Mouse (Mus musculus) intestine, embryonic 16.5 days (tissue): ENCODE data around the gene Mtfp1. TPM values are rescaled to one million over a fixed set of nuclear protein-coding genes. Genes with fewer than 3 reads are reported as not detected.

Experiments used
- ATAC-seq: fragments of 200-750 bp; cut with Nextera tagmentation; 2 replicates; pipeline ENCODE4 v1.8.0; 2017; ENCODE audit warnings: moderate TSS enrichment, moderate library complexity
- H3K27ac ChIP-seq: fragments of 300-500 bp; sonication (generic); 2 replicates; pipeline ENCODE4 v1.5.1; 2014; ENCODE audit warnings: mild to moderate bottlenecking, low read length
- H3K27me3 ChIP-seq: fragments of 300-500 bp; sonication (generic); replicated peaks from 2 replicates; pipeline ENCODE4 v1.6.1; 2014; ENCODE audit warnings: low read length, control low read depth, mixed read lengths; ENCODE audit not compliant: control insufficient read depth, insufficient read depth
- H3K36me3 ChIP-seq: fragments of 300-500 bp; sonication (generic); 2 replicates; pipeline ENCODE4 v1.6.1; 2014; ENCODE audit warnings: low read length, control low read depth; ENCODE audit not compliant: control insufficient read depth, insufficient read depth
- H3K4me1 ChIP-seq: fragments of 300-500 bp; sonication (generic); 2 replicates; pipeline ENCODE4 v1.6.1; 2014; ENCODE audit warnings: low read length, control low read depth, mixed read lengths; ENCODE audit not compliant: control insufficient read depth, insufficient read depth
- H3K4me2 ChIP-seq: fragments of 300-500 bp; sonication (generic); 2 replicates; pipeline ENCODE4 v1.6.1; 2014; ENCODE audit warnings: low read depth, low read length, control low read depth
- H3K4me3 ChIP-seq: fragments of 300-500 bp; sonication (generic); 2 replicates; pipeline ENCODE4 v1.5.1; 2014; ENCODE audit warnings: mild to moderate bottlenecking, low read length
- H3K9ac ChIP-seq: fragments of 300-500 bp; sonication (generic); 2 replicates; pipeline ENCODE4 v1.6.1; 2014; ENCODE audit warnings: low read depth, low read length
- H3K9me3 ChIP-seq: fragments of 300-500 bp; sonication (generic); 2 replicates; pipeline ENCODE4 v1.6.1; 2016; ENCODE audit warnings: low read length, control low read depth; ENCODE audit not compliant: control insufficient read depth
- WGBS: fragments of 180-500 bp; shearing (Covaris S2); extraction: QIAGEN DNeasy Blood & Tissue Kit; methylation state at CpG from one replicate; pipeline ENCODE4 v1.1.7; 2014; 5-methylcytosine and 5-hydroxymethylcytosine counted together
- polyA plus RNA-seq: library from polyadenylated mRNA; unstranded; fragments of >200 nt; fragmentation: Nextera tagmentation; extraction: Ambion mirVana; gene quantifications from 2 replicates; pipeline ENCODE4 v1.2.1, GENCODE M21; 2015

Mtfp1 gene
- polyA plus RNA-seq, 1 experiment from 2014 or later, result 41.6 TPM

GRCm38 (mm10) chr11:4096054-4096984 lies 1.1 kb upstream of the Mtfp1 start:
- Histone ChIP-seq H3K4me3 (peak overlapping the region; percentile 52), H3K9ac (peak overlapping the region; percentile 75), H3K36me3 (peaks cover 11% of the 10 kb centered on the region), H3K9me3 (0 out of 2 replicates have a peak, but pooled peaks cover 3% of the 10 kb centered on the region), H3K4me2 (peak overlapping the region; percentile 85), H3K27me3 (no peaks in the 10 kb centered on the region), H3K27ac (peak overlapping the region; percentile 80), H3K4me1 (peaks cover 16% of the 10 kb centered on the region)
- 3% methylated on average over 45 of the region's 45 CpGs for WGBS
- ATAC-seq, result peak; percentile 92

DNA sequence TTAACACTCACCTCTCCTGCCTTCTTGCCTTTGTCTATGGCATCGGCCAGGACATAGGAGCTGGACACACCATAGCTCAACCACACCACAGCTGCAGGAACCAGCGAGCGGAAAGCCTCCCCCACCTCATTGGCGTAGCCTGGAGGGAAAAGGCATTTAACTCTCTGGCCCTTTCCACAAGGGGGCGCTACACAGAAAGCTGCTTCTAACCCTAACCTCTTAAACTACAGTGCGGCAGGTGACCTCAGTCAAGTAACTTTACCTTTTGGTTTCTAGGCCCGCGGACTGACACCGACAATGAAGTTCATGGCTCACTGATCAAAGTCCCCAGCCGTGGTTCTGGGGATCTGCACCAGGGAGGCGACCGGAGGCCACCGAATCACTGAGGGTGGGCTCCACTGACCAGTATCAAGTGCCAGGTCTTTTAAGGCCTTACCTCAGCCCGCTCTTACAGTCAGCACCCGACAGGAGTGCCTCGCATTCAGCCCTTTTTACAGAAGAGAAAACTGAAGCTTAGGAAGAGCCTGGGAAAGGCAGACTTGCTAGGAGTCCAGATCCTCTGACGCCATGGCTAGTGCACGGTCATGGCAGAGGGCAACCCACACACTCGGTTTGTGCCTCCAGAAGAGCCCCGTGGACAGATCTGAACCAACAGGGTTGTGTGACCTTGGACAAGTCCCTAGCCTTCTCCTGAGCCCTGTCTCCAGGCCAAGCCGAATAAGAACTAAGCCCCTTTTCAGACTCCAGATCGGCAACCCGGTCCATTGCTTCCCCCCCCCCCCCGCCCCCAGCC lies 671 bp downstream of the Mtfp1 start:
- Histone ChIP-seq H3K9ac (peak overlapping the region; percentile 74), H3K4me3 (peak overlapping the region; percentile 64), H3K4me1 (peaks cover 16% of the 10 kb centered on the region), H3K27ac (peak overlapping the region; percentile 86), H3K4me2 (peak overlapping the region; percentile 65), H3K27me3 (no peaks in the 10 kb centered on the region), H3K9me3 (peaks cover 10% of the 10 kb centered on the region; the same call in 1 of the 2 replicates), H3K36me3 (peaks cover 19% of the 10 kb centered on the region)
- ATAC-seq, result peak; percentile 14
- 7% methylated on average over 23 of the region's 24 CpGs for WGBS

DNA sequence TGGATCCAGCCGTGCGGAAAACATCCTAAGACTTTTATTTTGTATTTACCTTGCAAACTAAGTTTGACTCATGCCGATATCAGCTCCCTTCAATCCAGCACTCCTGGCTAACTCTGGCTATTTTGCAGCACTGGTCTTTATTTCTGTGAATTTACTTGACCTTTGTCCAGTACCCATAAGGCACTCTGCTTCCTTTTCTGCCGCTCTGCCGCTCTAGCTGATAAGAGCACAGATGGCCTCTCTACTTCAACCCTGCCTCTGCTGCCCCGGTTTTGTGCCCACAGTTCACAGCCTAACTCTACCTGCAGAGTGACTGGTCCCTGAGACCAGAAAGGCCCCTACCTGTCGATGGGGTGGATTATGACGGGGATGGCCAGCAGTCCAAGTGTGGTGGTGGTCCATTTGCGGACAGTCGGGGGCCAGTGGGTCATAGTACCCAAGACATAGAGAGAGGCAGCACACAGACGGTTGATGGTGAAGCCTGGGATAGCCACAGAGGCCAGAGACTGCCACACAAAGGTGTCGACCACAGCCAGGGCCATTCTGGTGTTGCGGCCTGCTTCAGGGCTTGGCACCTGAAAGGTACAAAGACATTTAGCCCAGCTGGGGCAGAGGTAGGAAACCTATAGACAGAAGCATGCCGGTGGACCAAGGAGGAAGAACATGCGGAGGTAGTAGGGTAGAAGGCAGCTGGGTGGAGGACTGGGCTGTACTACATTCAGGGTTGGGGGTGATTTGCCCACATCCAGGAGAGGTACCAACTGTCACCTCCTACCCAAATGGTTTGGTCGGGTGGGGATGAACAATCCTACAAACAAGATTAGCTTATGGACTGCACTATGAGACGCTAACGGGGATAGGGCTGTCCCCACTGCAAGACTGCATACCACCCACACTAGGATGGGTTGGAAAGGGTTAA lies 1.5 kb downstream of the Mtfp1 start:
- peak overlapping the region; percentile 64 for H3K4me3 ChIP-seq
- 73% methylated on average over 18 of the region's 18 CpGs for WGBS
- H3K9ac ChIP-seq, result peak overlapping the region; percentile 41; the same call in 1 of the 2 replicates
- H3K27ac ChIP-seq, result peak overlapping the region; percentile 86
- peaks cover 16% of the 10 kb centered on the region for H3K4me1 ChIP-seq
- H3K36me3 ChIP-seq, result peaks cover 19% of the 10 kb centered on the region
- H3K4me2 ChIP-seq, result peak overlapping the region; percentile 65
- H3K27me3 ChIP-seq, result no peaks in the 10 kb centered on the region
- peak; percentile 3; the same call in 1 of the 2 replicates for ATAC-seq
- H3K9me3 ChIP-seq, result peaks cover 10% of the 10 kb centered on the region; the same call in 1 of the 2 replicates

DNA sequence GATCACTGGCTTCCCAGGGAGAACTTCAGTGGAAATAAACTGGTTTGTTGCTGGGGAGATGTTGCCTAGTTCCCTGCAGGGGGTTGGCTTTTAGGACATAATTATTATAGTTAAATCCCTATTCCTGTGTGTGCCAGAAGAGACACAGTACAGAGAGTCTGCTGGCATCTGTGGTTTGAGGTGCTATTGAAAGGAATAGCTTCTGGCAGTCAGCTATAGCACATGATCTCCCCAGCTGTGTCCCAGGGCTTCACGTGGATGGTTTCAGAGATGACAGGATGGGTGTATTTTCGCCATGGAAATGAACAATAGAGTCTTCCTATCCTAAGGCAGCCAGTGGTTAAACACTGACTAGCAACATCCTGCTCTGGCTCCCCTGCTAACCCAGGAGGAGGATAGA lies 8.0 kb downstream of the Mtfp1 start:
- H3K4me1 ChIP-seq, result no peaks in the 10 kb centered on the region
- H3K27ac ChIP-seq, result no peak overlapping the region
- no peaks in the 10 kb centered on the region for H3K27me3 ChIP-seq
- no peak overlapping the region for H3K4me3 ChIP-seq
- no peak for ATAC-seq
- 51% methylated on average over 2 of the region's 2 CpGs for WGBS
- no peak overlapping the region for H3K4me2 ChIP-seq
- peaks cover 16% of the 10 kb centered on the region for H3K36me3 ChIP-seq
- H3K9me3 ChIP-seq, result peaks cover 10% of the 10 kb centered on the region; the same call in 1 of the 2 replicates
- H3K9ac ChIP-seq, result no peak overlapping the region

DNA sequence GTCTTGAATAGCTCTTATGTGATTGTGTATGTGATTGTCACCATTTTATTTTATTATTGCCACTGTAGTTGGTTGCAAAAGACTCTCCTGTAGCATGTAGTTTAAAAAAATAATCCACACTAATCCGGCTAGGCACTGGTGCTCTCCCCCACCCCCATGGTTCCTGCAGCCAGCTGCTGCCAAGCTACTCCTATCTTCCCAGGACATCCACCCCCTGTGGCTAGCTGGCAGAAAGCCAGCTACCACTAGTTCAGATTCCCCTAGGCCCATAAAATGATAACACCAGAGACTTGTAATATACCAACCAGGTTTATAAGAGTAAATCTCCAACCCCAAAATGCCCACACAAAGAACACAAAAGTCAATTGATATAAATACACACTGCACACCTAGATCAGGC lies 9.0 kb downstream of the Mtfp1 start:
- 50% methylated on average over 1 of the region's 1 CpGs for WGBS
- ATAC-seq, result no peak
- Histone ChIP-seq H3K4me3 (no peak overlapping the region), H3K4me1 (no peaks in the 10 kb centered on the region), H3K9ac (no peak overlapping the region), H3K27me3 (no peaks in the 10 kb centered on the region), H3K9me3 (peaks cover 6% of the 10 kb centered on the region; the same call in 1 of the 2 replicates), H3K36me3 (peaks cover 7% of the 10 kb centered on the region), H3K27ac (no peak overlapping the region), H3K4me2 (no peak overlapping the region)

DNA sequence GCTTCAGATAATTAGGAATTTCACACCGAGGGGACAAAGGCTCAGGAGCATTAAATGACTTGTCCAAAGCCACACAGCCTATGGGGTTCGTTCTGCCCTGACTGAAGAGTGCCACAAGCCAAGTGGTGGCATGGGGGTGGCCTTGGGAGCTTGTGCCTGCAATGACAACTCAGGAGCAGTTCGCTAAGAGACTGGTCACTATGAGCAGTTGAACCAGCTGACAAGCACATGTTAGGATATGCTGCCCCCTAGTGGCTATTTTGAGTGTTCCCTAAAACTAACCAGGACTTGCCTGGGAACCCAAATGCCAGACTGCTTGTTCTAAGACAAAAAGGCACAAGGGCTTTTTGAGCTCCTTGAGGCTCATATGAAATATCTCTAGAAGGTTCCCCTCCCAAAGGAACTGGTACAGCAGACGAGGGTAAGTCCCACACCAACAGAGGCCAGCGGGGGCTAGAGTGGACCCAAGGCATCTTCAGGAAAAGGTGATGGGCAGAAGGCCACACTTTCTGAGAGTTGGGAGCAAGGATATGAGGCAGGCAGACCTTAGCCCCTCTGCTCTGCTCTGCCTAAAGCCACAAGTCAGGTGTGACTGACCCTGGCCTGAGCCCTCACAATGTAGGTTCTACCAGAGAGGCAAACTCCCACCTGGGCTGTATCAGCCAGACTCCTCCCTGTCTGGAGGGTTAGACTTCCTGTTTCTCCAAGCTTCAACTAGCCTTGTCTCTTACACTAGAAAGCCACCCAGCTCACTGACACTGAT lies 11.7 kb downstream of the Mtfp1 start:
- no peak overlapping the region for H3K4me3 ChIP-seq
- no peak for ATAC-seq
- no peaks in the 10 kb centered on the region for H3K36me3 ChIP-seq
- H3K4me2 ChIP-seq, result no peak overlapping the region
- 29% methylated on average over 5 of the region's 5 CpGs for WGBS
- no peak overlapping the region for H3K9ac ChIP-seq
- H3K27me3 ChIP-seq, result no peaks in the 10 kb centered on the region
- no peaks in the 10 kb centered on the region for H3K4me1 ChIP-seq
- H3K27ac ChIP-seq, result no peak overlapping the region
- H3K9me3 ChIP-seq, result no peaks in the 10 kb centered on the region

GRCm38 (mm10) chr11:4080219-4080618 lies 15.0 kb downstream of the Mtfp1 start:
- Histone ChIP-seq H3K27ac (no peak overlapping the region), H3K4me2 (no peak overlapping the region), H3K27me3 (no peaks in the 10 kb centered on the region), H3K9ac (no peak overlapping the region), H3K36me3 (no peaks in the 10 kb centered on the region), H3K4me3 (no peak overlapping the region), H3K9me3 (no peaks in the 10 kb centered on the region), H3K4me1 (no peaks in the 10 kb centered on the region)
- 15% methylated on average over 4 of the region's 4 CpGs for WGBS
- peak; percentile 46; the same call in 1 of the 2 replicates for ATAC-seq

DNA sequence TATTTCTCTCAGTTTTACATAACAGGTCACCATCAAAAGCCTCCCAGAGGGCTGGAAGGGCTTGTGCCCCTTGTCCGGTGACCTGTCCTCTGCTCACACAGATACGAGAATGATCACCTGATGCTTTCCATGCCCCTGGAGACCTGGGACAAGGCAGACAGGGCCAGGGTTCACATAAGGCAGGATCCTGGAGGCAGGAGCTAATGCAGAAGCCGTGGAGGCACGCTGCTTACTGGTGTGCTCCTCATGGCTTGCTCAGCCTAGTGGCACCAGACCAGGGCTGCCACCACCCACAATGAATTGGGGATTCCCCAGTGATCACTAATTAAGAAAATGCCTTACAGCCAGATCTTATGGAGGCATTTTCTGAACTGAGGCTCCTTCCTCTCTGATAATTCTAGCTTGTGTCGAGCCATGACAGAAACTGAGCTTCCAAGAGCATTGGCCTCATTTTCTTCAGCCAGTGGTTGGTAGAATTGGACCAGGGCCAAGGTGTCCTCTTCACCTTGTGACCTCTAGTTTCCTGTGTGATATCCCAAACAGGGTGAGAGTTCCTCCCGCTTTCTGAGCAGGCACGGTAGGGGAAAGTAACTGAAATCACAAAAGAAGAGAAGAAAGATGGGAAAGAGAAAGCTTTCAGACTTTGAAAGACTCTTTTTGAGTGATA lies 16.8 kb downstream of the Mtfp1 start:
- H3K4me1 ChIP-seq, result no peaks in the 10 kb centered on the region
- no peak overlapping the region for H3K4me3 ChIP-seq
- H3K27ac ChIP-seq, result no peak overlapping the region
- H3K9me3 ChIP-seq, result no peaks in the 10 kb centered on the region
- H3K36me3 ChIP-seq, result no peaks in the 10 kb centered on the region
- WGBS, result 84% methylated on average over 7 of the region's 7 CpGs
- no peak for ATAC-seq
- H3K27me3 ChIP-seq, result no peaks in the 10 kb centered on the region
- no peak overlapping the region for H3K9ac ChIP-seq
- H3K4me2 ChIP-seq, result no peak overlapping the region
